Mouse (Mus musculus) kidney, adult 18-20 months (tissue): ENCODE measurements at regions not wholly inside any gene's neighbourhood (a gene's known extent, or its start where the extent isn't known, plus 50 kb on each side); places are given as distances from the start of the nearest gene placed in this dataset.
A peak's percentile ranks its signal among the peaks of the same experiment; 100 is the strongest.
"Not testable (repeated sequence)": the region's sequence is repeated elsewhere in the genome, so short reads cannot be mapped to it uniquely, and the experiment has no call there.

Experiments
- DNase-seq: peaks from one replicate; pipeline ENCODE4 v3.0.0; 2021

DNA sequence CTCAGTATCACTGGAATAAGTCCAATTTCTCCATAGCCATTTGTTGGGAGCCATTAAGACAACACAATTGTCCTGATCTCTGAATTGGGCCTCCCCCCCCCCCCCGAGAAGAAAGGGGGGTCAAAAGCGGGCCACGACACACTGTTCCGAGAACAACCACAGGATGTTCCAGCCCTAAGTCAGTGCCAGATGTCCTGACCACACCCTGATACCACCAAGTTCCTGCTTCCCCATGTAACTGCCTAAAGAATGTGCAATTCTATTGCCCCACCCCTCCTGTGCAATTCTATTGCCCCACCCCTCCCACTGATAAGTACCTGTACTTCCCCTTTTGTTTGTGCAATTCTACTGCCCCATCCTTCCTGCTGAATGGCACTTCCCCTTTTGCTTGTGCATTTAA is 80.4 kb downstream of the Enc1 start:
- DNase-seq = not testable (repeated sequence)

GRCm38 (mm10) chr13:97320756-97321155 is 79.9 kb downstream of the Enc1 start:
- DNase-seq = no peak

DNA sequence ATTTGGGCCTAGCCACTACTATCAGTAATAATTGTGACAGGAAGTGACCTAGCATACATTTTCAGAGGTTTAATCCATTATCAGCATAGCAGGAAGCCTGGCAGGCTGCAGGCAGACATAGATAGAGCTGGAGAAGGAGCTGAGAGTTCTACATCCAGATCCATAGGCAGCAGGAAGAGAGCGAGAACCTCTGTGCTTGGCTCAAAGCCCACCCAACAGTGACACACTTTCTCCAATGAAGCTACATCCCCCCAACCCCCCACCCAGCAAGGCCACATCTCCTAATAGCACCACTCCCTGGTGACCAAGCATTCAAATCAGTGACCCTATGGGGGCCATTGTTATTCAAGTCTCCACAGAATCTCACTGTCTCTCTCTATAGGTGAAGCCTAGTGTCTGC is 79.4 kb downstream of the Enc1 start:
- DNase-seq = no peak

DNA sequence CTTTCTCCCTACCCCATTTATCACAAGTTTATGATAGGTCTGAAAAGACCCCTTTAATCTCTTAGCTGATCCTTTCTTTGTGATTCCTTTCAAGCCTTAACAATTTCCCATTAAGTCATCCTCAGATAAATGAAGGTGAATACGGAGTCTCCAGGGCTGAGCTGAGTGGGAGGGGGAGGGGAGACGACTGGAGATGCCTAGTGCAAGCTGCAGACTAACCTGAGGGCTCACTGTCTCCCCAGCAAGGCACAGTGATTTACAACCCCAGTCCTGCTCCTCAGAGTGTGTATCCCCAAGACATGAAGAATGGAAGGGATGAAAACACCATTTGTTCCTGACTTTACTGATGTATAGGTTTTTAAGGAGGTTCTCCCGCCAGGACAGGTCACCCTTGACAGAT is 76.7 kb downstream of the Enc1 start:
- DNase-seq = no peak

- DNase-seq = no peak
Observed at GRCm38 (mm10) chr13:97312420-97313370, 71.8 kb downstream of the Enc1 start.

- DNase-seq = no peak
Observed at GRCm38 (mm10) chr13:97311340-97311739, 70.4 kb downstream of the Enc1 start.

- no peak for DNase-seq
Observed at GRCm38 (mm10) chr13:97310855-97311189, 69.9 kb downstream of the Enc1 start.

- DNase-seq = peak; percentile 64
Observed at GRCm38 (mm10) chr13:97310186-97310854, 69.4 kb downstream of the Enc1 start.

- no peak for DNase-seq
Observed at GRCm38 (mm10) chr13:97309411-97309810, 68.5 kb downstream of the Enc1 start.

DNA sequence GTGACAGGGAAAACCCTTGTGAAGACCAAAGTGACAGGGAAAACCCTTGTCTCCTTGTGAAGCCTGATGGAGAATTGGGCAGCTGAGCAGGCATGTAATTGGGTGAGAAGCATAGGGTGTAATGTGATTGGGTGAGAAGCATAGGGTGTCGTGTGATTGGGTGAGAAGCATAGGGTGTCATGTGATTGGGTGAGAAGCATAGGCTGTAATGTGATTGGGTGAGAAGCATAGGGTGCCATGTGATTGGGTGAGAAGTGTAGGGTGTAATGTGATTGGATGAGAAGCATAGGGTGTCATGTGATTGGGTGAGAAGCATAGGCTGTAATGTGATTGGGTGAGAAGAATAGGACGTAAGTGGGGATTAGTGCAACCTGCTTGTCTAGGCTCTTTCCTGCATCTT is 67.5 kb downstream of the Enc1 start:
- DNase-seq = no peak
